Mouse (Mus musculus) neural tube, embryonic 10.5 days (tissue): ENCODE results near the gene Rpl36al.
A peak's percentile ranks its signal among the peaks of the same experiment; 100 is the strongest.

ENCODE experiments used
- DNase-seq: peaks from one replicate; pipeline ENCODE4 v3.0.0-alpha.2; 2017; ENCODE audit warnings: low spot score; ENCODE audit errors: extremely low spot score

Gene Rpl36al

DNA sequence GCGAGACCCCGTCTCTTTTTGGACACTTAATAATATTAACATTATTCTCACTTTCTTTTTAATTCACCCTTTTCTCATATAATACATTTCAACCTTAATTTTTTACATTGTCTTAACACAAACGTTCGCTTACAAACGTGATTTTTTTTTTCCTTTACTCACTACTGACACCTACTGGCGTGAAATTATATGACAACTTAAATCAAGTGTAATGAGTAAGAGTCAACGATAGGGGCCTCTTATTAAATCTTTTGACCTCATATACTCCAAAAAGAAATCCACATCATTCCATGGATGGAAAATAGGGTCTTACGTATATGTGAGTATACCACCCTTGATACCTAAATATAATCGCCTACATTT lies 24.3 kb downstream of the Rpl36al start:
- DNase-seq: no peak

DNA sequence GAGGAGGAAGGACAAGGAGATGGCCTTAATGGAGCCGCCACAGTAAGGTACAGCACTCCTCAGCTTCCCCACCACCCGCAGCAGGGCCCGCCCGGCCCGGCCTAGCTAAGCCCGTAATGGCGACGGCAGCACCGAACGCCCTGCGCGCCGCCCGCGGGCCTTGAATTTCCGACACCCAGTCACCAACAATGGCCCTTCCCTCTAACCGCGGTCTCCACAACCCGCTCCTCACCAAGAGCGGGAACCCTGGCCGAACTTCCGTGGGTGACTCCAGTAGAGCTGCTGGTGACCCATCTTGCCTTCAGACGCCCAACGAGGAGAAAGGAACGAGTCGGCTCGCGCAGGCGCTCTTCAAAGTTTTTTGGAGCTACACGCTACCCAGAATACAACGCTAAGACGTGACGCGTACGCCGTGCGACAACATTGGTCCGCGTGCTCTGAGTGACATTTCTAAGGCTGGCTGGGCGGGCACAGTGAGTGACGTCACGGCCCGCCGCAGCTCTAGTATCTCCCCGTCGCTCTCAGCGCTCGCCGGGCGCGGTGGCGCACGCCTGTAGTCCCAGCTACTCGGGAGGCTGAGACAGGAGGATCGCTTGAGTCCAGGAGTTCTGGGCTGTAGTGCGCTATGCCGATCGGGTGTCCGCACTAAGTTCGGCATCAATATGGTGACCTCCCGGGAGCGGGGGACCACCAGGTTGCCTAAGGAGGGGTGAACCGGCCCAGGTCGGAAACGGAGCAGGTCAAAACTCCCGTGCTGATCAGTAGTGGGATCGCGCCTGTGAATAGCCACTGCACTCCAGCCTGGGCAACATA lies 24.9 kb downstream of the Rpl36al start, which contains the start of gene Rps29:
TSS of gene Rps29 (minus strand) at position 422 of the 813 bp plus-strand sequence.
- DNase-seq: peak; percentile 99

DNA sequence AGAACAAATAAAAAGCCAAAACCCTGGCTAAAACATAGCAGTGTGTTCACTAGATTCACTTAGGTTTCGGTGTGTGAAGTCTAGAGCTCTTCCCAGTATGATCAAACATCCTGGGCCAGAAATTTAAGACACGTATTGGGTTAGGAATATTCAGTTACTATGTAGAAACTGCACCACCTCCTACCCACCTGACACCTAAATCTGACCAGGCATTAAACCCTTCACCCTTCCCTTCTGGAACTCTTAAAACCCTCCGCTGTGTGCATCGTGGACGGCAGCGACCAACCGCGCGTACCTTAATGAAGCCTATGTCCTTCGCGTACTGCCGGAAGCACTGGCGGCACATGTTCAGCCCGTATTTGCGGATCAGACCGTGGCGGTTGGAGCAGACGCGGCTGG lies 25.5 kb downstream of the Rpl36al start:
- DNase-seq: no peak

DNA sequence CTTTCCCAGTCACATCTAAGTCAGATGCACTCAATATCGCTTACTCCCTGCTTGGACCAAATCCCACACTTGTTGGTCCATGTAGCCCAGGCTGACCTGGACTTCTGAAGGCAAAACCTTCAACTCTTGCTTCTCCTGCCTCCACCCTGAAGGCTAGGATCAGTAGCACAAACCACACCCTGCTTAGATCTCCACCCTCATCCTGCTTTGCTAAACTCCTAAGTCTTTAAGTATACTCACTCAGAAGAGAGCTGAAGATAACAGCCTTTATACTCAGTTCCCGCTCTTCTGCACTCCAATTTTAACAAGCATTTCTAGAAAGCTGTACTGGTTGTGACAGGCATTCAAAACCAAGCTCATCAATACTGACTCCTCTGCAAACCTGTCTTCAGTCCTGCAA lies 26.8 kb downstream of the Rpl36al start:
- no peak for DNase-seq

DNA sequence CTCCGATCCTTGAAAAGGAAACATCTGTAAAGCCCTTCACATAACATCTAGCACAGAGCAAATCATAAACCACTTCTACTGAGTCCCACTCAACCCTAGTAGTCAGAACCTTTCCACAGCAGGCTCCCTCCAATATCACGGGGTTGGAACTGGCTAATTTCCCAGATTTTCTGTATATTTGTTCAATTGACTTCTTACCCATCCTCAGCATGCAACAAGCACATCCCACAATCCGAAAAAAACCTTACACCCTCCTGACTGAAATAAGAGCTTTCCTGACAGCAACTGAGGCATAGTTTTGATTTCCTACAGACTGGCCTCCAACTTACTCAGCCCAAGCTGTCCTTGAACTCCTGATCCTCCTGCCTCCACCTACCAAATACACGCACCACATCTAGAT lies 27.4 kb downstream of the Rpl36al start:
- DNase-seq: no peak

- DNase-seq: no peak
These were observed 28.0 kb downstream of the Rpl36al start for GRCm38 (mm10) chr12:69155923-69156322.

GRCm38 (mm10) chr12:69150049-69150448 lies 33.8 kb downstream of the Rpl36al start:
- DNase-seq: no peak

DNA sequence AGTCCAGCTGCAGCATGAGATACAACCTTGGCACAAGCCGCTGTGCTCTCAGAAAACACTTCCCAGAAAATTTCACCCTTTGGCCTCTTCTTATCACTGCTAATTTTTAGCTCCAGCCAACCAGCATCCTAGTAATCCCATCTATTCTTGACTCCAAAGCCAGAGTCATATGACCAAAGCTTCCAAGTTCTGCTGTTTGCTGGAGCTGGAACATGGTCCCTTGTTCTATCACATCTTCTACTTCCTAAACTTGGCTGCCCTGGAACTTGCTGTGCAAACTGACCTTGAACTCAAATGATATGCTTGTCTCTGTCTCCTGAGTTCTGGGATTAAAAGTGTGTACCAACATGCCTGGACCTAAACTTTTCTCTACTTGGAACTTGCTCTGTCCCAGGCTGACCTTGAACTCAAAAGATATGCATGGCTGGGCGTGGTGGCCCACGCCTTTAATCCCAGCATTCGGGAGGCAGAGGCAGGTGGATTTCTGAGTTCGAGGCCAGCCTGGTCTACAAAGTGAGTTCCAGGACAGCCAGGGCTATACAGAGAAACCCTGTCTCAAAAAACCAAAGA lies 36.6 kb downstream of the Rpl36al start:
- no peak for DNase-seq

DNA sequence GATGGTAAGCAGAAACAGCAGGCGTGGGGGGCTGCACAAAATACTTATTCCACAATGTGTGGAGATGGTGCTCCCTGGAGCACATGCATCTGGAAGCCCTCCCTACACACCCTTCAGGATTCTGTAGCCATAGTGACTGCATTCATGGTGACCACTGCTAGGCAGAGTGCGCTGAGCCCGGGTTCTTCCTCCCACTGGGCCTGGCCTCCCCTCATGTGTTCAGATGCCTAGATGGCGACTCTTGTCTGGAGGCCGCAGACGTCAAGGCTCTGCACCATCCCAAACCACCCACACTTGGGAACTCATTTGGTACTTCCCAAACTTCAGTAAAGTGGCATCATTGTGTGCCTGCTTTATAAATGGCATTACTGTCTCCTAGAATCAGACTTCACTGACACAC lies 40.4 kb downstream of the Rpl36al start:
- no peak for DNase-seq

DNA sequence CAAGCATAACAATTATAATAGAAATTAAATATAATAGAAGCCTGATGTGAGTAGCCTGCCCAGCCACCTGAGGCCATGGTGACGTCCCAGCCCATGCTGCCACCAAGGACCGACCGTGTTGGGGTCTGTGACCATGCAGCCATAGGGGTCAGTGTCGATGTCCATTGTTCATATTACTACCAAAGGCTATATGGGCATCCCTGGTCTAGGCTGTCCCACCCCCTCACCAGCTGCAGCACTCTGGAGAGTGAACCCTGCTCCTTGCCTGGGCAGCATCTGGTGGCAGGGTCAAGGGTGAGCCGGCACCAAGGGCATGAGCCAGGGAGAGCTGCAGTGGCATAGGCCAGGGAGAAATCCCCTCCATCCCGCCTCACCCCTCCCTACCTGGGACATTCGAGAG lies 44.0 kb downstream of the Rpl36al start:
- no peak for DNase-seq

GRCm38 (mm10) chr12:69139201-69139600 lies 44.7 kb downstream of the Rpl36al start:
- no peak for DNase-seq
